Mouse (Mus musculus) liver, embryonic 13.5 days (tissue): ENCODE results near the gene A1cf. TPM values are rescaled to one million over a fixed set of nuclear protein-coding genes. Genes with fewer than 3 reads are reported as not detected.

Experiments
- ATAC-seq: fragments of 200-750 bp; cut with Nextera tagmentation; 2 replicates; pipeline ENCODE4 v1.8.0; 2017; ENCODE audit warnings: low read depth, mild to moderate bottlenecking, moderate number of reproducible peaks, moderate library complexity
- DNase-seq: peaks from one replicate; pipeline ENCODE4 v3.0.0; 2022
- H3K27ac ChIP-seq: fragments of 300-500 bp; sonication (generic); 2 replicates; pipeline ENCODE4 v1.5.1; 2015; ENCODE audit warnings: moderate library complexity, mild to moderate bottlenecking, inconsistent platforms
- H3K27me3 ChIP-seq: fragments of 300-500 bp; sonication (generic); 2 replicates; pipeline ENCODE4 v1.6.1; 2015; ENCODE audit warnings: mild to moderate bottlenecking, inconsistent platforms
- H3K36me3 ChIP-seq: fragments of 300-500 bp; sonication (generic); 2 replicates; pipeline ENCODE4 v1.6.1; 2015; ENCODE audit warnings: mild to moderate bottlenecking, inconsistent platforms
- H3K4me1 ChIP-seq: fragments of 300-500 bp; sonication (generic); replicated peaks from 2 replicates; pipeline ENCODE4 v1.6.1; 2015; ENCODE audit warnings: inconsistent platforms
- H3K4me2 ChIP-seq: fragments of 300-500 bp; sonication (generic); 2 replicates; pipeline ENCODE4 v1.6.1; 2015; ENCODE audit warnings: inconsistent platforms, mild to moderate bottlenecking, moderate library complexity
- H3K4me3 ChIP-seq: fragments of 300-500 bp; sonication (generic); replicated peaks from 2 replicates; pipeline ENCODE4 v1.5.1; 2015; ENCODE audit warnings: mild to moderate bottlenecking, inconsistent platforms
- H3K9ac ChIP-seq: fragments of 300-500 bp; sonication (generic); 2 replicates; pipeline ENCODE4 v1.6.1; 2015; ENCODE audit warnings: mild to moderate bottlenecking, inconsistent platforms
- H3K9me3 ChIP-seq: fragments of 300-500 bp; sonication (generic); replicated peaks from 2 replicates; pipeline ENCODE4 v1.6.1; 2016; ENCODE audit warnings: inconsistent platforms
- WGBS: fragments of 180-500 bp; shearing (Covaris S2); methylation state at CpG from one replicate; pipeline ENCODE4 v1.1.7; 2015; ENCODE audit not compliant: insufficient replicate concordance; 5-methylcytosine and 5-hydroxymethylcytosine counted together
- polyA plus RNA-seq: library from polyadenylated mRNA; unstranded; fragments of >200 nt; fragmentation: Nextera tagmentation; extraction: Ambion mirVana; gene quantifications from 2 replicates; pipeline ENCODE4 v1.2.1, GENCODE M21; 2015

Gene A1cf
- polyA plus RNA-seq, 1 experiment from 2014 or later: 5.8 TPM

DNA sequence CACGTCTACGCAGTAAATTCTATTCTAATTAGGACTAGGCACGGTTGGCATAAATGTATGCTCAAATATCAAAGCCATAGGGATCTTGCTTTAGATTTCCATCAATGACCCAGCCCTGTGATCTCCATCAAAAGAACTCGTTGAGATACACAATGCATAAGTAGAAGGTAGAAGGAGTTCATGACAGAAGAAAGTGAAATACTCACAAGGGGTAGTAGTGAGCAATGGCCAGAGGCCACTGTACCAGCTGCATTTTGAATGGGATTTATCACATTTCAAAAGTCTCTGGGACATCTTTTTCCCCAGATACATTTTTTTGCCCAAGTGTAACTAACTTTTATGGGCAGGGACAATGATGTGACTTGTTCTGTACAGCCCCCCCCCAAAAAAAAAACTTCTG is 85.7 kb downstream of the A1cf start:
- no peak overlapping the region for H3K9ac ChIP-seq
- H3K9me3 ChIP-seq: no peaks in the 10 kb centered on the region
- ATAC-seq (no peak), DNase-seq (no peak)
- H3K4me2 ChIP-seq: no peak overlapping the region
- H3K4me1 ChIP-seq: no peaks in the 10 kb centered on the region
- WGBS: 65% methylated on average over 4 of the region's 4 CpGs
- no peak overlapping the region for H3K4me3 ChIP-seq
- no peak overlapping the region for H3K27ac ChIP-seq
- no peaks in the 10 kb centered on the region for H3K36me3 ChIP-seq
- no peaks in the 10 kb centered on the region for H3K27me3 ChIP-seq

DNA sequence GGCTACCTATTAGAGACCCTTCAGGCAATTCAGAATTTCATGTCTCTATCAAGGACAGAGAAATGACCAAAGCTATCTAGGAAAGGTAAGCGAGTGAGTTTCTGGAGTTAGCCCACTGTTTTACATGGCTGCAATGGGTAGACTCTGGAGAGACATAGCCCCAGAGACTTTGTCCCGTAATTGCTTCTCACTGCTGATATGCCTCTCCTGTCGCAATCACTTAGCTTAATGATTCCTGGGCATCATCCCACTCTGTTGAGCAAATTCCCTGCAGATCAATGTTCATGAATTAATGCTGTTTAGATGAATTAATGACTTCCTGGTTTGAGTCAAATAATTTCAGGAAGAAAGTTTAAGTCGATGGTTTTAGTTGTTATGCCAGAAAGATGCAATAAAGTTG is 86.1 kb downstream of the A1cf start:
- DNase-seq (no peak), ATAC-seq (no peak)
- Histone ChIP-seq H3K4me1 (no peaks in the 10 kb centered on the region), H3K36me3 (no peaks in the 10 kb centered on the region), H3K9me3 (no peaks in the 10 kb centered on the region), H3K27me3 (no peaks in the 10 kb centered on the region), H3K27ac (no peak overlapping the region), H3K4me2 (no peak overlapping the region), H3K9ac (no peak overlapping the region), H3K4me3 (no peak overlapping the region)
- WGBS: 63% methylated on average over 4 of the region's 4 CpGs

- Histone ChIP-seq H3K9me3 (no peaks in the 10 kb centered on the region), H3K9ac (no peak overlapping the region), H3K4me1 (no peaks in the 10 kb centered on the region), H3K27ac (no peak overlapping the region), H3K4me2 (no peak overlapping the region), H3K36me3 (no peaks in the 10 kb centered on the region), H3K4me3 (no peak overlapping the region), H3K27me3 (no peaks in the 10 kb centered on the region)
- DNase-seq (no peak), ATAC-seq (no peak)
- 16% methylated on average over 2 of the region's 2 CpGs for WGBS
Observed at GRCm38 (mm10) chr19:31956359-31956758, 87.8 kb downstream of the A1cf start.

- ATAC-seq (no peak), DNase-seq (no peak)
- H3K9ac ChIP-seq: no peak overlapping the region
- H3K9me3 ChIP-seq: no peaks in the 10 kb centered on the region
- no peak overlapping the region for H3K4me2 ChIP-seq
- H3K27me3 ChIP-seq: no peaks in the 10 kb centered on the region
- 68% methylated on average over 2 of the region's 2 CpGs for WGBS
- H3K4me1 ChIP-seq: no peaks in the 10 kb centered on the region
- no peak overlapping the region for H3K27ac ChIP-seq
- no peak overlapping the region for H3K4me3 ChIP-seq
- H3K36me3 ChIP-seq: no peaks in the 10 kb centered on the region
Observed at GRCm38 (mm10) chr19:31960434-31960833, 91.9 kb downstream of the A1cf start.

DNA sequence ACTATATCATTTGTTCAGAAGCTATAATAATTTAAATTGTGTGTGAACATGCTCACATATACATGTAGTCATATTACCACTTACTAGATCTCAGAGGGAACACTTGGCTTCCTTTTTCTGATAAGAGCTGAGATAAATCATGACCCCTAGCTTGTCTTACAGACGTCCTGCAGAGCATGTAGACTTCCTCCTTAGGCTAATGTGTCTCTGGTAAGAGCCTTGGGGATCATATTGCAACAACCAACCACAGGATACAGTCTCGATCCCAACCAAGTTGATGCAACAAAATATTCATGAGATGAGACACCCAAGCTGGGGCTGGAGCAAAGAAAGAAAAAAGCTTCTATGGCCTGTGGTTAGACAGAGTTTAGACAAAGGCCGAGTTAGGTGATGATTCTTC is 94.6 kb downstream of the A1cf start:
- Histone ChIP-seq H3K4me3 (no peak overlapping the region), H3K27ac (no peak overlapping the region), H3K4me2 (no peak overlapping the region), H3K4me1 (no peaks in the 10 kb centered on the region), H3K36me3 (no peaks in the 10 kb centered on the region), H3K9me3 (no peaks in the 10 kb centered on the region), H3K9ac (no peak overlapping the region), H3K27me3 (no peaks in the 10 kb centered on the region)
- ATAC-seq (no peak), DNase-seq (no peak)
- WGBS: 14% methylated on average over 3 of the region's 3 CpGs

DNA sequence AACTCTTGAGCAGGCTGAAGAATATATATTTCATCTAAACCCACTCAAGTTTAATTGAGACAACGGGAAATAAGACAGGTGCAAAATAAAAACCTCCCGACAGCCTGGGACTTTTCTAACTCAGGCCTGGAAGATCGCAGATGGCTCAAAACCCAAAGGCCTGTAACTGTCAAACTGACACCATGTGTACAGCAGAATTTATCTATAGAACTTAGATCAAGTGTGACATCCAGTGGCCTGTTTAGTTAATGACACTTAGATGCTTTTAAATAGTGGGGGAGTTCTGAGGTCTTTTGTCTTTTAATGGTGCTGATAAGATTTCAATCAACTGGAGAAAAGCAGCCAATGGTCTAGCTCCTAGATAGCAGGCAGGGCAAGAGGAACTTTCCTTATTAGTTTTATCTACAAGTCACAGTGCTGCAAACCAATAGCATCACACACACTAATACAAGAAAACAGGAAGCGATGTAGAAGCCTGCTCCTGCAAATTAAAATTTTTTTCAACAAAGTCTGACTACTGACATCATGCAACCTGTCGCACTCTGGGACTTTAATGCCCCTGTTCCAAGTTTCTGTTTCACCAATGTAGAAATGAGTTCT is 99.5 kb downstream of the A1cf start:
- Histone ChIP-seq H3K4me3 (no peak overlapping the region), H3K4me2 (no peak overlapping the region), H3K9me3 (no peaks in the 10 kb centered on the region), H3K9ac (no peak overlapping the region), H3K4me1 (no peaks in the 10 kb centered on the region), H3K27me3 (no peaks in the 10 kb centered on the region), H3K27ac (no peak overlapping the region), H3K36me3 (no peaks in the 10 kb centered on the region)
- no peak for DNase-seq
- ATAC-seq: no peak
- WGBS: 32% methylated on average over 5 of the region's 5 CpGs

DNA sequence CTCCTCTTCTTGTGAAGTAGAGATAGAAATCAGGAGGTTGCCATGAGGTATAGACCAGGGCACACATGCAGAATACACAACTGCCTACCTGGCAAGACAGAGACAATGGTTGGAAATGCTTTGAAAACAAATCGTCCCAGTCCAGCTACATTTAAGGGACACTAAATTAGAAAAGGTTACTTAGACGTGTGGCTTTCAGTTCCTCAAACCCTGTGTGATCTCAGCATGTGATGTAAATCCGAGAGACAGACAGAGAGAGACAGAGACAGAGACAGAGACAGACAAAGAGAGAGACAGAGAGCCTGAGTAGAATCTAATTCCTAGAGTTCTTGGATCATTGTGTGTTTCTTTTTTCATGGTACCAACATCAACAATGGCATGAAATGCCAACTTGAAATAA is 102.8 kb downstream of the A1cf start:
- H3K9ac ChIP-seq: no peak overlapping the region
- no peak overlapping the region for H3K27ac ChIP-seq
- H3K36me3 ChIP-seq: no peaks in the 10 kb centered on the region
- H3K4me3 ChIP-seq: no peak overlapping the region
- H3K4me1 ChIP-seq: no peaks in the 10 kb centered on the region
- H3K27me3 ChIP-seq: no peaks in the 10 kb centered on the region
- no peaks in the 10 kb centered on the region for H3K9me3 ChIP-seq
- no peak for ATAC-seq
- WGBS: 19% methylated on average over 3 of the region's 3 CpGs
- H3K4me2 ChIP-seq: no peak overlapping the region
- no peak for DNase-seq

DNA sequence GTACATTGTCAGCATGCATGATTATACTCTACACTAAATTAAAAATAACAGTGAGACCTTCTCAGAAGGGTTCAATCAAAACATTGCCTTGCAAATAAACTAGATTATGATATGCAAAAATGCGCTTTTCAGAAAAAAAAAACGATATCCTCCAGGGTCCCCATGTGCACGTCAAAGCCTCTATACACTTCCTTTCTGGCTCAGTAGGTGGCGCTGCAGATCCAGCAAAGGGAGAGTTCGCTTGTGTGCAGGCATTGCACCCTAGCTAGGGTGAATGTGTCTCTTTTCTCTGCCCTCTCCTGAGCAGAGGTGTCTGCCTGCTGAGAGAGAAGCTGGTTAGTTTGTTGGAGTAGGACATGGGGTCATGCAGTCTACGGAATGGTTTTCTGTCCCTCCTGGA is 103.4 kb downstream of the A1cf start:
- Histone ChIP-seq H3K4me3 (no peak overlapping the region), H3K36me3 (no peaks in the 10 kb centered on the region), H3K27ac (no peak overlapping the region), H3K4me1 (no peaks in the 10 kb centered on the region), H3K9ac (no peak overlapping the region), H3K9me3 (no peaks in the 10 kb centered on the region), H3K4me2 (no peak overlapping the region), H3K27me3 (no peaks in the 10 kb centered on the region)
- 0 out of 2 replicates have a peak, but pooled peaks have one; percentile 47 for ATAC-seq
- DNase-seq: peak; percentile 50
- 12% methylated on average over 6 of the region's 6 CpGs for WGBS

DNA sequence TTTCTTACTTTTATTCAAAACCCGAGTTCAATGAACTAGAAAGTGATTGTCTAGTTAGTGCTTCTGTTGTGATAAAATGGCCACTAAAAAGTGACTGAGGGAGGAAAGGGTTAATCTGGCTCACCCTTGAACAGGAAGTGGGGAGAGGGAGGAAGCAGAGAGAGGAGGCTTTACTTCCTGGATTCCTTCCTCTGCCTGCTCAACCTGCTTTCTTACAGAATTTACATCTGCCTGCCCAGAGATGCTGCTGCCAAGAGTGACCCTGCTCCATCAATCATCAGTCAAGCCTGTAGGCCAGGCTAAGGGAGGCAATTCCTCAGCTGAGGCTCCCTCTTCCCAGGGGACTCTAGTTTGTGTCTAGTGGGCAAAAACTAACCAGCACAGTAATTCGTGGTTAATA is 107.3 kb downstream of the A1cf start:
- Histone ChIP-seq H3K4me3 (no peak overlapping the region), H3K27ac (no peak overlapping the region), H3K36me3 (no peaks in the 10 kb centered on the region), H3K4me2 (no peak overlapping the region), H3K27me3 (no peaks in the 10 kb centered on the region), H3K9ac (no peak overlapping the region), H3K4me1 (no peaks in the 10 kb centered on the region), H3K9me3 (no peaks in the 10 kb centered on the region)
- ATAC-seq: no peak
- WGBS: 35% methylated on average over 2 of the region's 2 CpGs
- no peak for DNase-seq

GRCm38 (mm10) chr19:31991057-31991456 is 122.5 kb downstream of the A1cf start:
- DNase-seq (no peak), ATAC-seq (no peak)
- Histone ChIP-seq H3K4me3 (no peak overlapping the region), H3K4me1 (no peaks in the 10 kb centered on the region), H3K27ac (no peak overlapping the region), H3K9ac (no peak overlapping the region), H3K36me3 (no peaks in the 10 kb centered on the region), H3K27me3 (no peaks in the 10 kb centered on the region), H3K4me2 (no peak overlapping the region), H3K9me3 (no peaks in the 10 kb centered on the region)
- WGBS: 69% methylated on average over 6 of the region's 6 CpGs

- no peak for ATAC-seq
- WGBS: 70% methylated on average over 3 of the region's 3 CpGs
- Histone ChIP-seq H3K4me1 (no peaks in the 10 kb centered on the region), H3K36me3 (no peaks in the 10 kb centered on the region), H3K27me3 (no peaks in the 10 kb centered on the region), H3K4me3 (no peak overlapping the region), H3K4me2 (no peak overlapping the region), H3K9ac (no peak overlapping the region), H3K27ac (no peak overlapping the region), H3K9me3 (no peaks in the 10 kb centered on the region)
- DNase-seq: no peak
Observed at GRCm38 (mm10) chr19:31996916-31997315, 128.4 kb downstream of the A1cf start.
